Mouse (Mus musculus) G1E (cell line): ENCODE measurements around the gene Jam3. TPM values are rescaled to one million over a fixed set of nuclear protein-coding genes. Genes with fewer than 3 reads are reported as not detected.

Experiments used
- ATAC-seq: 2 replicates; pipeline ENCODE4 v1.8.0; 2016; ENCODE audit warnings: mild to moderate bottlenecking; ENCODE audit not compliant: insufficient number of reproducible peaks, poor library complexity, low FRiP score, severe bottlenecking; ENCODE audit errors: extremely low read depth
- DNase-seq: peaks from one replicate; pipeline ENCODE4 v3.0.0; 2012; ENCODE audit warnings: low spot score
- H3K27me3 ChIP-seq: 2 replicates; pipeline ENCODE4 v1.6.1; 2012; ENCODE audit warnings: mild to moderate bottlenecking, low read length, inconsistent platforms; ENCODE audit not compliant: insufficient read depth
- H3K36me3 ChIP-seq: replicated peaks from 2 replicates; pipeline ENCODE3; 2012; ENCODE audit warnings: mild to moderate bottlenecking, inconsistent platforms
- H3K4me1 ChIP-seq: 2 replicates; pipeline ENCODE4 v1.6.1; 2012; ENCODE audit warnings: low read depth, low read length, inconsistent platforms, mixed read lengths; ENCODE audit not compliant: insufficient read depth
- H3K4me3 ChIP-seq: 2 replicates; pipeline ENCODE4 v1.5.1; 2012; ENCODE audit warnings: low read depth, mild to moderate bottlenecking, inconsistent platforms, low read length, moderate library complexity, mixed read lengths
- H3K9me3 ChIP-seq: replicated peaks from 2 replicates; pipeline ENCODE4 v1.6.1; 2012; ENCODE audit warnings: inconsistent platforms
- CTCF ChIP-seq: IDR thresholded peaks from 2 replicates; pipeline ENCODE4 v1.5.1; 2012; ENCODE audit warnings: low read depth, low read length, inconsistent platforms, mixed read lengths
- GATA1 ChIP-seq: IDR thresholded peaks from 2 replicates; pipeline ENCODE4 v1.6.1; 2012; ENCODE audit warnings: borderline replicate concordance, low read length, inconsistent platforms, mixed read lengths
- GATA2 ChIP-seq: IDR thresholded peaks from 2 replicates; pipeline ENCODE4 v1.6.1; 2012; ENCODE audit warnings: low read depth, low read length, inconsistent platforms, borderline replicate concordance
- POLR2AphosphoS5 ChIP-seq: IDR thresholded peaks from 2 replicates; pipeline ENCODE4 v1.6.1; 2012; ENCODE audit warnings: low read depth, low read length, inconsistent platforms; ENCODE audit not compliant: insufficient replicate concordance
- TAL1 ChIP-seq: conservative IDR thresholded peaks from 2 replicates; pipeline ENCODE4 v1.6.1; 2012; ENCODE audit warnings: low read depth, low read length, inconsistent platforms, mixed read lengths
- polyA plus RNA-seq: library from polyadenylated mRNA; stranded (reverse); fragments of >175 nt; gene quantifications from 2 replicates; pipeline ENCODE4 v1.2.3, GENCODE M21; 2012
- total RNA-seq, 2 experiments: library from RNA; stranded (forward) in 1 of 2; stranded (reverse) in 1 of 2; fragments of 200-1000 nt in 1 of 2; fragments of >200 nt in 1 of 2; fragmentation: Nextera tagmentation in 1 of 2; gene quantifications; 2 replicates each; pipeline ENCODE4 v1.2.3; 2014 to 2017

Gene Jam3
- total RNA-seq (2014; fragmentation: Nextera tagmentation): not detected in 2 replicates
- total RNA-seq (2017): not detected in 2 replicates
- not detected in 2 replicates for polyA plus RNA-seq

GRCm38 (mm10) chr9:27154763-27155530, at the start of gene Jam3:
Jam3 (minus strand) TSS chr9:27155421.
- Histone ChIP-seq H3K4me3 (no peak within 1 kb of the TSS), H3K9me3 (peaks cover 5% of the 10 kb centered on the region), H3K27me3 (peaks cover 4% of the 10 kb centered on the region; the same call in 1 of the 2 replicates), H3K4me1 (no peaks in the 10 kb centered on the region), H3K36me3 (no peaks in the 10 kb centered on the region)
- ATAC-seq: no peak
- TF ChIP-seq POLR2AphosphoS5 (no peak), TAL1 (no peak), GATA2 (no peak), GATA1 (no peak), CTCF (no peak)
- no peak for DNase-seq

- ATAC-seq: no peak
- Histone ChIP-seq H3K4me3 (no peak overlapping the region), H3K27me3 (no peaks in the 10 kb centered on the region), H3K9me3 (no peaks in the 10 kb centered on the region), H3K36me3 (no peaks in the 10 kb centered on the region), H3K4me1 (no peaks in the 10 kb centered on the region)
- TF ChIP-seq CTCF (no peak), GATA1 (no peak), POLR2AphosphoS5 (no peak), GATA2 (no peak), TAL1 (no peak)
- no peak for DNase-seq
Measured at GRCm38 (mm10) chr9:27204201-27204600, 49.0 kb upstream of the Jam3 start.

GRCm38 (mm10) chr9:27203134-27203533, 47.9 kb upstream of the Jam3 start:
- no peak for TF ChIP-seq GATA2
- TF ChIP-seq TAL1: no peak
- TF ChIP-seq GATA1: no peak
- TF ChIP-seq POLR2AphosphoS5: no peak
- TF ChIP-seq CTCF: no peak
- Histone ChIP-seq H3K36me3 (no peaks in the 10 kb centered on the region), H3K9me3 (no peaks in the 10 kb centered on the region), H3K27me3 (no peaks in the 10 kb centered on the region), H3K4me1 (no peaks in the 10 kb centered on the region), H3K4me3 (no peak overlapping the region)
- DNase-seq: no peak
- no peak for ATAC-seq

- TF ChIP-seq GATA2 (no peak), POLR2AphosphoS5 (no peak), TAL1 (no peak), GATA1 (no peak), CTCF (no peak)
- Histone ChIP-seq H3K4me3 (no peak overlapping the region), H3K4me1 (no peaks in the 10 kb centered on the region), H3K9me3 (no peaks in the 10 kb centered on the region), H3K36me3 (no peaks in the 10 kb centered on the region), H3K27me3 (no peaks in the 10 kb centered on the region)
- ATAC-seq (no peak), DNase-seq (no peak)
Measured at GRCm38 (mm10) chr9:27201472-27202219, 46.4 kb upstream of the Jam3 start.

- H3K4me3 ChIP-seq: no peak overlapping the region
- H3K9me3 ChIP-seq: 0 out of 2 replicates have a peak, but pooled peaks cover 2% of the 10 kb centered on the region
- no peaks in the 10 kb centered on the region for H3K4me1 ChIP-seq
- H3K27me3 ChIP-seq: no peaks in the 10 kb centered on the region; the same call in 1 of the 2 replicates
- DNase-seq (no peak), ATAC-seq (no peak)
- no peaks in the 10 kb centered on the region for H3K36me3 ChIP-seq
- no peak for TF ChIP-seq GATA1
- no peak for TF ChIP-seq CTCF
- no peak for TF ChIP-seq TAL1
Measured at GRCm38 (mm10) chr9:27193592-27194080, 38.4 kb upstream of the Jam3 start.
